Mouse (Mus musculus) liver, embryonic 12.5 days (tissue): Measurements from ENCODE around the gene Lclat1. TPM values are rescaled to one million over a fixed set of nuclear protein-coding genes. Genes with fewer than 3 reads are reported as not detected.
"Not testable (repeated sequence)": the region's sequence is repeated elsewhere in the genome, so short reads cannot be mapped to it uniquely, and the experiment has no call there.

ENCODE experiments used
- ATAC-seq: fragments of 200-750 bp; cut with Nextera tagmentation; 2 replicates; pipeline ENCODE4 v1.8.0; 2017; ENCODE audit warnings: moderate number of reproducible peaks, mild to moderate bottlenecking, moderate library complexity
- H3K27ac ChIP-seq: fragments of 300-500 bp; sonication (generic); 2 replicates; pipeline ENCODE4 v1.5.1; 2016; ENCODE audit warnings: mild to moderate bottlenecking
- H3K27me3 ChIP-seq: fragments of 300-500 bp; sonication (generic); replicated peaks from 2 replicates; pipeline ENCODE4 v1.6.1; 2016; ENCODE audit warnings: mild to moderate bottlenecking, moderate library complexity
- H3K36me3 ChIP-seq: fragments of 300-500 bp; sonication (generic); 2 replicates; pipeline ENCODE4 v1.6.1; 2016; ENCODE audit warnings: mild to moderate bottlenecking, moderate library complexity
- H3K4me1 ChIP-seq: fragments of 300-500 bp; sonication (generic); 2 replicates; pipeline ENCODE4 v1.6.1; 2016
- H3K4me2 ChIP-seq: fragments of 300-500 bp; sonication (generic); 2 replicates; pipeline ENCODE4 v1.6.1; 2016; ENCODE audit warnings: mild to moderate bottlenecking, moderate library complexity
- H3K4me3 ChIP-seq: fragments of 300-500 bp; sonication (generic); 2 replicates; pipeline ENCODE4 v1.5.1; 2016; ENCODE audit warnings: mild to moderate bottlenecking, moderate library complexity
- H3K9ac ChIP-seq: fragments of 300-500 bp; sonication (generic); 2 replicates; pipeline ENCODE4 v1.6.1; 2016; ENCODE audit warnings: mild to moderate bottlenecking, moderate library complexity
- H3K9me3 ChIP-seq: fragments of 300-500 bp; sonication (generic); replicated peaks from 2 replicates; pipeline ENCODE4 v1.6.1; 2016; ENCODE audit warnings: mild to moderate bottlenecking, moderate library complexity
- WGBS: fragments of 180-500 bp; shearing (Covaris S2); methylation state at CpG from one replicate; pipeline ENCODE4 v1.1.7; 2016; ENCODE audit not compliant: insufficient replicate concordance; 5-methylcytosine and 5-hydroxymethylcytosine counted together
- polyA plus RNA-seq: library from polyadenylated mRNA; unstranded; fragments of >200 nt; fragmentation: Nextera tagmentation; extraction: Ambion mirVana; gene quantifications from 2 replicates; pipeline ENCODE4 v1.2.1, GENCODE M21; 2016

The Lclat1 gene
- polyA plus RNA-seq, 1 experiment from 2014 or later: 4.5 TPM

DNA sequence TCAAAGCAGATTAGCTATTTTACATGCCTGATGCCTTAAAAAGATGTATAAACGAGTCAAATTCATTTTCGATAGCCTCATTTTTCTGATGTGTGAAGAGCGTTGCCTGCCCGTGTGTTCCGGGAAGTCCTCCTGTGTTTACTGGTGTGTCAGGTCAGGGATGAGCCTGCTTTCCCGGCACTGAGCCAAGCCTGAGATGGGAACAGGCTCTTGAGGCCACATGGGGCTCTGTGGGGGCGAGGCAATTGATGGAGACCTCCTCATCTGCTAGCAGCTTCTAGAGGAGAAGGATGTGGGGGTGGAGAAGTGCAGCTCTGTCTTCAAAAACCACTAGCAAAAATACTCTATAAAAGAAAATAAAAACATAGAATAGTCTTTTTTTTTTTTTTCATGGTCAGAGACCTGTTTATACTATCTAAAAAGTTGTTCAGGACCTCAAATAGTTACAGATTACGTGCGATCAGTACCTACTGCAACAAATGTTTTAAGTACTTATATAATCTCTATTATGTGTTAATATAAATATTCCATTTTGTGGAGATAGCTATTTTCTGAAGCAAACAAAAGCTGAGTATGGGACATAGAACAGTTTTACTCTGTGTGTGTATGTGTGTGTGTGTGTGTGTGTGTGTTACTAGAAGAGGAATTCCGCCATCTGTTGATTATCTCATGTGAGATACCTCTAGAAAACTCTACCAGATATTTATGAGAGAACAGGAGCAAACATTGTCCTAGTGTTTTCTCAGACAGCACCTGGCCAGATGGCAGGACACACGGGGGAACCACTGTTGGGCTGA lies 144.2 kb downstream of the Lclat1 start:
- H3K9ac ChIP-seq: no peak overlapping the region
- H3K4me1 ChIP-seq: peaks cover 15% of the 10 kb centered on the region
- no peaks in the 10 kb centered on the region for H3K27me3 ChIP-seq
- no peak overlapping the region for H3K4me3 ChIP-seq
- no peak overlapping the region for H3K27ac ChIP-seq
- H3K36me3 ChIP-seq: no peaks in the 10 kb centered on the region
- H3K9me3 ChIP-seq: no peaks in the 10 kb centered on the region
- ATAC-seq: no peak
- WGBS: 71% methylated on average over 11 of the region's 11 CpGs
- H3K4me2 ChIP-seq: no peak overlapping the region

DNA sequence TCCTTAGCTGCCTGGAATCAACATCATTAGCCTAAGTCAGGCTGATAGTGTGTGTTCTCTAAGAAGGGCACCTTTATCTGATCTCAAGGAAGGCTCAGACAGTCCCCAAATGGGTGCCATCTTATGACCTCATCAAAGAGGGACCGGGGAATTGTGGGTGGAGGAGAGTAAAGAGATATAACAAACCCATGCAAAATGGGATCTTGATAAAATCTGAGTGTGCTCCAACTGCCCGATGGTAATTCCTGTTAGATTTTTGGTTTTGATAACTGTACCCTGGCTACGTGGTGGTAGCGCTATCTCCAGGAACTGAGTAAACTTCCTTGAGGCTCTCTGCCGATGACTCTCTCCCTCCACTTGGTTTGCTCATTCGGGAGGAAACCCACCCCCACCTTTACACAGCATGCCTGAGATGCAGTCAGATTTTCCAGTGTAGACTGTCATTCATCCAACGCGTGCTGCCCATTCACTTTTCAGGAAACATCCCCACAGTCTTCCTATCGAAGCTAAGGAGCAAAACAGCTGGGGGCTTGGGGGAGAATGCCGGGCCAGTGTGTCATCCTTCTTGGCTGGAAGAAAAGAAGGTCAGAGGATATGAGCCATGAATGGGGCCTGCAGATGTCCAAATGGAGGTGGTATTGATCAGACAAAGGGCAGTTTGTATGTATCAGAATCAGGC lies 145.6 kb downstream of the Lclat1 start:
- H3K27ac ChIP-seq: no peak overlapping the region
- WGBS: 52% methylated on average over 10 of the region's 10 CpGs
- no peaks in the 10 kb centered on the region for H3K36me3 ChIP-seq
- H3K27me3 ChIP-seq: no peaks in the 10 kb centered on the region
- H3K4me3 ChIP-seq: no peak overlapping the region
- no peaks in the 10 kb centered on the region for H3K9me3 ChIP-seq
- H3K4me1 ChIP-seq: peaks cover 15% of the 10 kb centered on the region
- H3K9ac ChIP-seq: no peak overlapping the region
- ATAC-seq: no peak
- no peak overlapping the region for H3K4me2 ChIP-seq

DNA sequence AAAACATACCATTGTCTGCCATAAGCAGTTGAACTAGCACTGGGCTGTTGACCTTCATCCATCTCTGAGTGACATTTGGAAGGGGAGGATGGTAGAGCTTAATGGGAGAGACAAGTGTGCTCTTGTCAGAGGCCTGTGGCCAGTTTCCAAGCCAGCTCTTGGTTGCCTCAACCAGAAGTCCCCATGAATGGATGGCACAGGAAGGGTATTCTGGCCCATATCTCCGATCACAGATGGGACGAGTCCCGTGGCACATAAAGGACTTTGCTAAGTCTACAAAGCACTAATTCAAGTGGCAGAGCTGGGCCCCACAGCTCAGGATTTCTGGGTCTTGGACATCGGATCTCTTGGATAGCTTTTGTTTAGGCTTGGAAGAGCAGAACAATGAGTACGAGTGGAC lies 148.0 kb downstream of the Lclat1 start:
- peaks cover 9% of the 10 kb centered on the region for H3K4me1 ChIP-seq
- H3K27me3 ChIP-seq: no peaks in the 10 kb centered on the region
- no peak overlapping the region for H3K4me2 ChIP-seq
- ATAC-seq: no peak
- 71% methylated on average over 5 of the region's 5 CpGs for WGBS
- H3K36me3 ChIP-seq: no peaks in the 10 kb centered on the region
- H3K27ac ChIP-seq: no peak overlapping the region
- H3K9ac ChIP-seq: no peak overlapping the region
- H3K9me3 ChIP-seq: no peaks in the 10 kb centered on the region
- no peak overlapping the region for H3K4me3 ChIP-seq

DNA sequence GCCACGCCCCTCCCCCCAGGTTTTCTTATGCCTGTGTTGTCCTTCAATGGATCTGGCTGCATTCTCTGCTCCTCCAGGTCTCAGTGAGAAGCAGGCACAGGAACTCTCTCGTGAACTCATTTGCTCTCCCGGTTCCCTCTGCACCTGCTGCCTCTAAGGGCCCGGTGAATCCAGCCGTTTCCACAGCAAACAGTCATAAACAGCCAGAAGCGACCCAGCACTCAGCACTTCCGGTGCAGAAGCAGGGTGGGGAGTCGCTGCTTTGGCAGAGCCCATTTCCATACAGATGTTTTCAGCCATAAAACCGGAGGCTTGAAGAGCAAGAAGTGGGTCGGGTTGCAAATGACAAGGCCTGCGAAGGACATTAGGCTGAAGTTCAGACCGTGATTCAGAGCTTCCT lies 150.8 kb downstream of the Lclat1 start:
- Histone ChIP-seq H3K4me3 (no peak overlapping the region), H3K9me3 (no peaks in the 10 kb centered on the region), H3K4me1 (no peaks in the 10 kb centered on the region), H3K27ac (no peak overlapping the region), H3K4me2 (no peak overlapping the region), H3K9ac (no peak overlapping the region), H3K27me3 (no peaks in the 10 kb centered on the region), H3K36me3 (no peaks in the 10 kb centered on the region)
- ATAC-seq: no peak
- WGBS: 43% methylated on average over 12 of the region's 12 CpGs

DNA sequence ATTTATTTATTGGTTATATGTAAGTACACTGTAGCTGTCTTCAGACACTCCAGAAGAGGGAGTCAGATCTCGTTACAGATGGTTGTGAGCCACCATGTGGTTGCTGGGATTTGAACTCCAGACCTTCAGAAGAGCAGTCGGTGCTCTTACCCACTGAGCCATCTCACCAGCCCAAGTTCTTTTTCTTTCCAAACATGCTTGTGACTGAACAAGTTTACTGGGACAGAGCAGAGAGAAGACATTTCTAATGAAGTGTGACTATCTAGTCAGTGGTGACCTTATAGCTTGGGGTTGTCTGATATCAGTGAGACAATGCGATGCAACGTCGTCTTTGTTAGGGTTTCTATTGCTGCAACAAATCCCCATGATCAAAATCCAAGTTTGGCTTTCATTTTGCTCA lies 151.5 kb downstream of the Lclat1 start:
- H3K4me2 ChIP-seq, H3K4me1 ChIP-seq, H3K9me3 ChIP-seq, H3K27me3 ChIP-seq, H3K27ac ChIP-seq, ATAC-seq, H3K9ac ChIP-seq, H3K36me3 ChIP-seq, H3K4me3 ChIP-seq: not testable (repeated sequence)
- WGBS: 82% methylated on average over 5 of the region's 5 CpGs

DNA sequence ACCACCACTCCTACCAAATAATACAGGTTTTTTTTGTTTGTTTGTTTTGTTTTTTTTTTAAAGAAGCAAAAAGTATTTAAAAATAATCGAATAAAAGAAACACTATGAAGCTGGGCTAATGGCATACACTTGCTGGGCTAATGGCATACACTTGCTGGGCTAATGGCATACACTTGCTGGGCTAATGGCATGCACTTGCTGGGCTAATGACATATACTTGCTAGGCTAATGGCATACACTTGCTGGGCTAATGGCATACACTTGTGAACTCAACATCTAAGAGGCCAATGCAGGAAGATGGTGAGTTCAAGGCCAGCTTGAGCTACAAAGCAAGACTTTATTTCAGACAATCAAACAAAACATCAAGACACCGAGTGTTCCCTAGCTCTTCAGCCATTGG lies 154.8 kb downstream of the Lclat1 start:
- Histone ChIP-seq H3K4me1 (no peaks in the 10 kb centered on the region), H3K36me3 (no peaks in the 10 kb centered on the region), H3K4me3 (no peak overlapping the region), H3K27ac (no peak overlapping the region), H3K27me3 (no peaks in the 10 kb centered on the region), H3K9ac (no peak overlapping the region), H3K9me3 (no peaks in the 10 kb centered on the region), H3K4me2 (no peak overlapping the region)
- no peak for ATAC-seq
- 53% methylated on average over 2 of the region's 2 CpGs for WGBS

DNA sequence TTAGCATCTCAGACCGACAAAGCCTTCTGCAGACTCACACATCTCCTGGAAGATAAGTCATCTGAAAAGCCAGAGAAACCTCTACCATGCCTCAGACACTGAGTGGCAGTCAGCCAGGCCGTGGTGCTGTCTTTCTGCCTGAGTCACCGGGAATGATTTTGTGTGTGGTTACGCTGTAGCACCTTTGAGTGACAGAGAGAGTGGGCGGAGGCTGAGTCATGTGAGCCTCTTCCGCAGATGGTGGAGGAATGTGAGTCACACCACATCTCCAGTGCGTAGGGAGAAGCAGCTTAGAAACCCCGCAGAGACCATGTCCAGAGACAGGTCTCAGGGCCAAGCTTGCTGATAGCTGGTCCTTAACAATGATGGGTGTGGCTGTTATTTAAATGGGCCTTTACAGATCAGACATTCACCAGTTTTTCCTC lies 155.3 kb downstream of the Lclat1 start:
- Histone ChIP-seq H3K4me2 (no peak overlapping the region), H3K36me3 (no peaks in the 10 kb centered on the region), H3K27me3 (no peaks in the 10 kb centered on the region), H3K9me3 (no peaks in the 10 kb centered on the region), H3K27ac (no peak overlapping the region), H3K9ac (no peak overlapping the region), H3K4me1 (no peaks in the 10 kb centered on the region), H3K4me3 (no peak overlapping the region)
- ATAC-seq: no peak
- 40% methylated on average over 8 of the region's 8 CpGs for WGBS

DNA sequence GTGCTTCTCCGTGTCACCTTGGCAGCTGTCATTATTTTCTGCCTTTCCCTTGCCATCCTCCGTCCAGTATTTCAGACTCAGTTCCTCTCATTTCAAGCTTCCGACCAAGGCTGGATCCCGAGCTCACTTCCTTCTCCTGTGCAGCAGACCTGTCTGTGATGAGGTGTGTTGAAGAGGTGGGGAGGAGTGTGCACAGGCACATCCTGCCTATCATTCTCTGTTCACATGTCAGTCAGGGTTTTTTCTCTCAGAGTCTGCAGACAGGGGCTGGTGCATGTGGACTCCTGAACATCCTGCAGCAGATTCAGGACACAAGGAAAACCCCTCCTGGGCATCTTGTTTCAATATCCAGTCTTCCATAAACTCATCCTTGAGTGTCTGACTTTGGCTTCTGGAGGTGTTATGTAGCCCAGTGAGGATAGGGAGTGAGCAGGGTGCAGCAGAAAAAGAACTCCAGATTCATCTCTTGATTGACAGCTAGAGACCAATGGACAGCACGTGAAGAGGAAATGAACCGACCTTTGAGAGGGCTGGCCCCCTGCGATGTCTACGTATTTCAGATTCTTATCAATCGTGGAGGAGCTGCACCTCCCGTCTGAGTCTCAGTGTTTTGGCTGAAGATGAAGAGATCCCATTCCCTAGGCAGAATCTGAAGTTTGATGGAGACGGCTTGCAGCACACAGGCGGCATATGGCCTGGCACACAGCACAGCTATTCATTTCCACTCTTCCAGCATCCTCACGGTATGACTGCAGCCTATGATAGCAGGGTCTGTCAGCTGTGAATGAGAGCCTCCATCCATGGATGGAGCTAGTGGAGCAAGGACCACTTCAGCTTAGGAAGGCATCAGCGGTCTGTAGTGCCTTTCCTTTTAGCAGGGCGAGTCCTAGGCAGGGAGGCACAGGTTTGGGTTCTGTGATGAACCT lies 163.3 kb downstream of the Lclat1 start:
- Histone ChIP-seq H3K4me2 (no peak overlapping the region), H3K27me3 (no peaks in the 10 kb centered on the region), H3K36me3 (no peaks in the 10 kb centered on the region), H3K9me3 (no peaks in the 10 kb centered on the region), H3K4me1 (no peaks in the 10 kb centered on the region), H3K9ac (no peak overlapping the region), H3K4me3 (no peak overlapping the region), H3K27ac (no peak overlapping the region)
- ATAC-seq: no peak
- 43% methylated on average over 15 of the region's 15 CpGs for WGBS

DNA sequence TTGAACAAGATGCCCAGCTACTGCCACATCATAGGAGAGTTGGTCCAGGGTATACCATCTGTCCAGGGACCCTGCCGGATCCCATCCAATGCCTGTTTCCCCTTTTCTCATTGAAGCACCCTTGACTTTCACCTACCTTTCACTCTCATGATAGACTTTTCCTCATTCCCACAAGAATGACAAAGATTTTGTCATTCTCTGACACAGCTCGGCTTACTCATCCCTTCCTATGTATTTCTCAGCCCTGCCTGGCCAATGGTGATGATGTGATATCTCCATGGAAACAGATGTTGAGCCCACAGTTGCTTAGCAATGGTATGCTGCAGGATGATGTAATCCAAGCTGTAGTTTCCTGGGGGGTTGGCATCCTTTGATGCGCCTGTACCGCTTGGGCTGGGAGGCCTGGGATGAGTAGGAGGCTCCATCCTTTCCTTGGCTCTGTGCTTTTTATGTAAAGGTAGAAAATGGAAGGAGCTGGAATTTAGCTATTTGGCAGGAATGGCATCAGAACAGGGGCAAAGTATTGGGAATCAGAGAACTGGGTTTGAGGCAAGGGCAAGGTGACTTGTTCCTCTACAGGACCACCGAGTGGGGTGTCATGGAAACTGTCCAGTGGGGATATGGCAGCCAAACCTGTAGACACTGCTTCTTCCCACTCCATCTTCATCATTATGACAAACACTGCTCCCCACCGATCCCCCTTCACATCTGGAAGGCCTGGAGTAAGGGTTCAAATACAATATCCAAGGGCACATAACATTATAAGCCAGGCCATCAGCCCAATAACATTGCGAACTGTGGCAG lies 164.2 kb downstream of the Lclat1 start:
- Histone ChIP-seq H3K4me2 (no peak overlapping the region), H3K4me1 (no peaks in the 10 kb centered on the region), H3K36me3 (no peaks in the 10 kb centered on the region), H3K9ac (no peak overlapping the region), H3K4me3 (no peak overlapping the region), H3K27me3 (no peaks in the 10 kb centered on the region), H3K9me3 (no peaks in the 10 kb centered on the region), H3K27ac (no peak overlapping the region)
- ATAC-seq: no peak
- 75% methylated on average over 7 of the region's 7 CpGs for WGBS

DNA sequence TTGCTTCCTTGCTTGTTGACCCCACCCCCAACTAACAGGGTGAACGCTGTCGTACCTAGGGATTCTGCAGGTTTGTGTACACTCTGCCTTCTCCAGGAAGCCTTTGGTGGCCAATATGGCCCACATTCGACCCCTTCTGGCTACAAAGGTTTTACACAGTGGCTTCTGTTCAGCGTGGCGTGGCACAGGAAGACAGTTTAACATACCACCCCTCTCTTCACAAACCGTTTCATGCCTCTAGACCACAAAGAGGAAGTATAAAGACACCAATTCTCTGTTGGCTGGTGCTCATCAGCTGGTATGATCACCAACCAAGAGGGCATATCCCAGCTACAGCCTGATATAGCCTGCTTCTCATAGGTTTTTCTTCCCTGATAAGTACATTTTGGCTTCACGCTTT lies 166.0 kb downstream of the Lclat1 start:
- no peak for ATAC-seq
- Histone ChIP-seq H3K27ac (no peak overlapping the region), H3K4me3 (no peak overlapping the region), H3K36me3 (no peaks in the 10 kb centered on the region), H3K9ac (no peak overlapping the region), H3K4me1 (no peaks in the 10 kb centered on the region), H3K9me3 (no peaks in the 10 kb centered on the region), H3K4me2 (no peak overlapping the region), H3K27me3 (no peaks in the 10 kb centered on the region)
- 33% methylated on average over 7 of the region's 7 CpGs for WGBS

DNA sequence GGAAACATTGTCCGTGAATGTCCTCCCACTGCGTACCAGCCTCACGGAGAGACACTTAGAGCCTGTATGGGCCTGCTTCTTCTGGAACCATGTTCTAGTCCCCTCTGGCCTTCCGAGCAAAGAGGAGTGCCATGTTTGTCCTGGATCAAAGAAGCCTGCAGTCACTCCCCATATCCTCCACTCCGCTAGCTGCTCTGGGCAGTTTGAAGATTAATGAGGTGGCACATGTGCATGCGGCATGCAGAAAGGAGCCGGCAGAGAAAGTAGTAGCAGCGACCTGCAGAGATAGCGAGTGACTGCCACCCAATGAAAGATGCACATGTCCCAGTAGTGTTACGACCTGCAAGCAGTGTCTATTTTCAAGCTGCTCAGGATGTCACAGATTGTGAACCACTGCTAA lies 167.3 kb downstream of the Lclat1 start:
- Histone ChIP-seq H3K27ac (no peak overlapping the region), H3K9me3 (no peaks in the 10 kb centered on the region), H3K27me3 (no peaks in the 10 kb centered on the region), H3K4me1 (no peaks in the 10 kb centered on the region), H3K9ac (no peak overlapping the region), H3K4me2 (no peak overlapping the region), H3K4me3 (no peak overlapping the region), H3K36me3 (no peaks in the 10 kb centered on the region)
- no peak for ATAC-seq
- WGBS: 74% methylated on average over 10 of the region's 10 CpGs
